Mouse (Mus musculus) lung, adult 18-20 months (tissue): ENCODE measurements around the gene Chil1.

Source experiments
- DNase-seq, 2 experiments: peaks; one replicate each; pipeline ENCODE4 v3.0.0; 2022; ENCODE audit warnings: mixed read lengths in 2 of 2

Gene Chil1

GRCm38 (mm10) chr1:134205296-134206018, 23.5 kb downstream of the Chil1 start:
- DNase-seq, result peak in 1 of 2 experiments; percentile 34

DNA sequence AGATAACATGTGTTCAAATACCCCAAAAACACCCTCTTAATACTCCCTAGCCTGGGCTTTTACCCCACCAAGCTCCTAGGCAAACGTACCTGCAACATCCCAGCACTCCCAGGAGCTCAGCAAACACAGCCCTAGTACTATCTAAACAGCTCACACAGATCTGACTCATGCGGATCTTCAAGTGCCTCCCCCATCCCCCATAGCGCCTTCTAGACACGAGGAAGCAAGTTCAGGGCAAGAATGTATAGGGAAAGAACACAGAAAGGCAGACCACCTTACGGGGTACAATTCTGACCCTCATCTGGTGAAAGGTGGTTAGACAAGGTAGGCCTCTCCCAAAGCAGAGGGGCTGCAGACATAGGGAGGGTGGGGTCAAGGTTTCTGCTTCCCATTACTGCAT, 24.1 kb downstream of the Chil1 start:
- DNase-seq, result no peak

- DNase-seq, result no peak
These were observed 28.3 kb downstream of the Chil1 start for GRCm38 (mm10) chr1:134210179-134210755.

GRCm38 (mm10) chr1:134211043-134211442, 29.1 kb downstream of the Chil1 start:
- DNase-seq, result no peak

GRCm38 (mm10) chr1:134211631-134212030, 29.7 kb downstream of the Chil1 start:
- DNase-seq, result no peak

- no peak for DNase-seq
These were observed 30.4 kb downstream of the Chil1 start for GRCm38 (mm10) chr1:134212351-134212750.

GRCm38 (mm10) chr1:134213405-134213804, 31.4 kb downstream of the Chil1 start:
- no peak for DNase-seq

DNA sequence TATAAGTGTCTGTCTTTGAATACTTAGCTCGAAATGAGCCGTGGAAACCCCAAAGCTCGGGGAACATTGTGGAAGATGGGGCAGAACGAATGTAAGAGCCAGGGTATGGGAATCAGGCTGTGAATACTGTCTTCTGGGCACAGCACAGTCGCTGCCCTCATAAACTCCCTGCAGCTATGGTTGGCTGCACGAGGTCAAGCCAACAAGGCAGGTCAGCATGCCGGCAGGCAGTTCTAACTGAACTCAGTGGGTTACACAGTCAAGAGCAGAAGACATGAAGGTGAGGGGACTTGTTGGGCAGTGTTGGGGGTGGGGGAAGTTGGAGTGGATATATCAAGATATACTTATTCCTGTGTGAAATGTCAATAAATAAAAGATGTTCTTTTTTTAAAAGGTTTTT, 33.1 kb downstream of the Chil1 start:
- DNase-seq, result no peak

- DNase-seq, result no peak
These were observed 34.0 kb downstream of the Chil1 start for GRCm38 (mm10) chr1:134215751-134216628.

- DNase-seq, result no peak
These were observed 34.6 kb downstream of the Chil1 start for GRCm38 (mm10) chr1:134216629-134216971.

DNA sequence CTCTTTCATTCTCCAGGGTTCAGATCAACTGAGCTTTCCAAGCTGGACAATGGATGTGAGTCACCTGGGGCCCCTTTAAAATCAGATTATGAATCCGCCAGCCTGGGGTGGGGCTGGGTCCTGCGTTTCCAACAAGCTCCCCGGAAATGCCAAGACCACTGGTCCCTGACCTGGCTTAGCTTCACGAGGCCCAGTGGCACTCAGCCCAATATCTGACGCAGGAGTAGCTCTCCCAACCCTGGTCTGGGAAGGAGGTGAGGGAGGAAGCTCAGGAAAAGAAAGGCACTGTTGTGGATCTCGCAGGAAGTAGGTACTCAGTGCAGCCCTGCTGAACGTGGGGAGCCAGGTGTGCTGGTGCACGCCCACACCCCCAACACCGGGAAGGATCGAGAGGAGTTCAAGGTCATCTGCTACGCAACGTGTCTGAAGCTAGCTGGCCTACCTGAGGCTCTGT, 35.1 kb downstream of the Chil1 start:
- DNase-seq, result peak; percentile 40 to 63

DNA sequence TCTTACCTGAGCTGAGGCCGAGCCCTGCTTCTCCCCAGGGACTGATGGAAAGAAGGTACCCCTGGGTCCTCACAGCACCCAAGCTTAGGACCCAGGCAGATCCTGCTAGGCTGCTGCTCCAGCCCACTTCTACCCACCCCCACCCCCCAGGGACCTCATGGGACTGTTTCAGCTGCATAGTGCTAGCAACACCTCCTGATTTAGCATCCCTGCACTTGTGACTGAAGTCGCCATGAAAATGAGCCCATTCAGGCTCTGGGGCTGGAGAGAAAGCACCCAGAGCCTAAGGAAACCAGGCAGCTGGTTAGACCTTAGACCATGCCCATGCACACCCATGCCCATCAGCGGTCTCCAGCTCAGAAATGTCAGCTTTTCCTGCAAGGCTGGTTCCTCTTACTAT, 36.0 kb downstream of the Chil1 start:
- DNase-seq, result no peak

- no peak for DNase-seq
These were observed 37.6 kb downstream of the Chil1 start for GRCm38 (mm10) chr1:134219608-134220007.

GRCm38 (mm10) chr1:134221172-134221571, 39.2 kb downstream of the Chil1 start:
- DNase-seq, result no peak

DNA sequence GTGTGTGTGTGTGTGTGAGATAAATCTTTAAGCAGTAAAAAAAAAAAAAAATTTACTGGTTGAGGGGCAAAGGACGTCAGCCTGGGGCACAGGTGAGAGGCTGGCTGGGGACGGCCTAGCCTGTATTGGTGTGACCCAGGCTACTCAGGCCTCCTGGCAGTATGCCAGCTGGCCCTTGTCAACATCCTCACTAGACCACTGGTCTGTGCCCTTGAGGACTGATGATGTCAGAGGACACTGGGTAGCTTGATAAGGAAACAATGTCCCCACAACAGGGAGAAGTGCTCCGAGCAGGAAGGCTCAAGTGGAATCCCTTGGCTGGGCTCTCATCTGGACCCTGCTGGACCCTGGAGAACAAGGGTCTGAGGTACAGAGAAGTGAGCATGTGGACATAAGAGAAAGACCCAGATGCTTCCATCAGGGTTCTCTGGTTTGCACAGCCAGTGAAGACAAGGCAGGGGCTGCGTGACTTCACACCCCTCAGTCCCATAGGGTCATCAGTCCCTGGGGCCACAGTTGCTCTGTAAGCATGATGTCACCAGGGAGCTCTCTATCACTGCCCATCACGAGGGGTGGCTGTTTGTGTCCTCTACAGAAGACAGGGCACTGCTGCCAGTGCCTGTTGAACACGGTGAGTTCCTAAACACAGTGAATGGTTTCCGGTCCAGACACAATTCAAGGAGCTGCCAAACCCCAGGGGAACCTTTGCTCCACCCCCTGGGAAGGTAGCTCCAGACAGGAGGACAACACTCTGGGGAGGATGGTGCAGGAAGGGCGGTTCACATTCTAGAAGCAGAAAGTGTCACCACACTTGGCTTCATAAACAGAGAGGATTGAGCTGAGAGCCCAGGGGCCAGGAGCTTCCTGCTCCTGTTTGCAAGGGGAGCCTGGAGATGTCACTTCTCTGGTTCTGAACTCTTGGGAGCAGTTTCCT, 40.4 kb downstream of the Chil1 start:
- peak; percentile 67 to 80 for DNase-seq

- DNase-seq, result no peak
These were observed 42.8 kb downstream of the Chil1 start for GRCm38 (mm10) chr1:134224649-134225227.

DNA sequence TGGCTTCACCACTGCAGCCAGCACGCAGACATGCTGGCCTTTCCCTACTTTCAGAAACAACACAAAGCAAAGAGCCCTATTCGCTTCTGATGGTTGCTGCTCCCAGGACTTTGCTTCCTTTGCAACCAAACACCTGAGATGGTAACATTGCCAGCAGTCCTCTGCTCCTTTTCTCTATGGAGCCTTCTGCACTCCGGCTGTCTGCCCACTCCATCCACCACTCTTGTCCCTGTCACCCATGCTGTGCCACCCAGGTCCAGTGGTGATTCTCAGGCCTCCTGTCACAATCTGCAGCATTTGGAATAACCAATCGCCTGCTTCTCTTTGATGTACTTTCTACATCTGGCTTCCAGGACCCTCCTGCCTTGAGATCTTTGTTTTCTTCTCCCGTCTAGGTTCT, 43.4 kb downstream of the Chil1 start:
- DNase-seq, result no peak

DNA sequence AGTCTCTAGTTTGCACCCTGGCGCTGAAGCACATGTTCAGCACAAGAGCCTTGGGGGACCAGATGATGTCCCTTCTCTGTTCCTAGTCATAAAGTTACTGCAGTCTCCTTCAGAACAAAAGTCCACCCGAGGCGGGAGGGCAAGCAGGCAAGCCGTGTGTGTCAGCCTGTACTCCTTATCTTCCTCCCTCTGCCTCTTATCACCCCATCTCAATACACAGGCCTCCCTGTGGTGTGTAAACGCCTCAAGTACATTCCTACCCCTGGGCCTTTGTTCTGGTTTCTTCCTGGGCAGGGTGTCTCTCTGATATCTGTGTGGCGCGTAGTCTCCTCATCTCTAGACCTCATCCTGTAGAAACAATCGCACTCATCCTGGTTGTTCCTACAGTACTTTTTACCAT, 44.8 kb downstream of the Chil1 start:
- no peak for DNase-seq

- DNase-seq, result no peak
These were observed 48.0 kb downstream of the Chil1 start for GRCm38 (mm10) chr1:134229806-134230575.

DNA sequence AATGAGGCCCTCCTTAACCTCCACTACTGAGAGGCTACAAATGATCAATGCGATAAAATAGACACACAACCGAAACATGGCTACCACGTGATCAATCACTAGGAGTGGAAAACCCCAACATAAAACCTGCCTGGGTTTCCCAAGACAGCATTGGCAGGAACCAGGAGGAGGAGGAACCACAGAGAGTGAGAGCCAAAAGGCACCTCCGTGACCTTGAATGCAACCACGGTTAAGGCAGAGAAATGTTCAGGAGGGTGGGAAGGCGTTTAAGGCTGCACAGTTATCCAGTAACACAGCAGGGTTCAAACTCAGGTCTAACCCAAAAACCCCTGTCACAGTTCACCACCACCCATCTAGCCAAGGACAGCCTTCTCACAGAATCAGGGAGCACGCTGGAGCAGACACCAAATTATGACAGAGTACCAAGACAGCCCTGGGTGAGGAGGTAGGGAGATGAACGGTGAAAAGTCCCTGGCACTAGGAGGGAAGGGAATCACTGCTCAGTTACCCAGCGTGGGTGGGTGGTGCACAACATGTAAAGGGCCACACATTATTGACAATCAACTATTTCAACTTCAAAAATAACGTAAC, 48.8 kb downstream of the Chil1 start:
- DNase-seq, result no peak

DNA sequence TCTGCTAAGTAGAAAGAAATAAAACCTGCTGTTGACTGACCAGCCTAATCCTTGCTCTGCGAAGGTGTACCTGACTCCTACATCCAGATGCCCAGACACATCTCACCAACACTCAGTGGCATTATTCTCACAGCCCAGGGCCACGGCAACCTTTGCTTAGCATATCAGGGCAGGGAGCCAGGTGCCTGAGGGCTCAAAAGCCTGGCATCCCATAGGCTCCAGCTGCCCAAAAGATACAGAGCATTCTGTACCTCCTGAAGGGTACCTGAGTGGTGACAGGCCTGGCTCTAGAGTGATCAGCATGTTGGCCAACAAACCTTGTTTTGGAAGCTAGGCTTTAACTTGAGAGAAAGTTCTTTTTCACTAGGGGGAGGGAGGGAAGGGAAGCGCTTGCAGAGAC, 49.3 kb downstream of the Chil1 start:
- no peak for DNase-seq
